Mouse (Mus musculus) G1E (cell line): ENCODE data around the gene Mcrip2.

Source experiments
- CTCF ChIP-seq: IDR thresholded peaks from 2 replicates; pipeline ENCODE4 v1.5.1; 2012; ENCODE audit warnings: low read depth, low read length, inconsistent platforms, mixed read lengths
- GATA1 ChIP-seq: IDR thresholded peaks from 2 replicates; pipeline ENCODE4 v1.6.1; 2012; ENCODE audit warnings: borderline replicate concordance, low read length, inconsistent platforms, mixed read lengths
- TAL1 ChIP-seq: conservative IDR thresholded peaks from 2 replicates; pipeline ENCODE4 v1.6.1; 2012; ENCODE audit warnings: low read depth, low read length, inconsistent platforms, mixed read lengths

- TF ChIP-seq CTCF (no peak), GATA1 (no peak), TAL1 (no peak)
These were observed 39.1 kb upstream of the Mcrip2 start for GRCm38 (mm10) chr17:25907640-25908039.
